Mouse (Mus musculus): ENCODE results near the gene Adad2.

- TF ChIP-seq CTCF (IDR thresholded peaks at IDR 0.05; ENCODE audit: low read depth) (no peak), EP300 (IDR thresholded peaks at IDR 0.05; ENCODE audit: low read depth) (no peak)
Measured at GRCm38 (mm10) chr8:119615096-119615495, 2.5 kb downstream of the Adad2 start.

All from liver, embryonic 14.5 days (tissue).